Mouse (Mus musculus): ENCODE results near the gene Olfr1451. TPM values are rescaled to one million over a fixed set of nuclear protein-coding genes. Genes with fewer than 3 reads are reported as not detected.
"Not testable (repeated sequence)": the region's sequence is repeated elsewhere in the genome, so short reads cannot be mapped to it uniquely, and the experiment has no call there.

Olfr1451 gene
- not detected in 2 replicates for polyA plus RNA-seq (2012; rRNA removed)

DNA sequence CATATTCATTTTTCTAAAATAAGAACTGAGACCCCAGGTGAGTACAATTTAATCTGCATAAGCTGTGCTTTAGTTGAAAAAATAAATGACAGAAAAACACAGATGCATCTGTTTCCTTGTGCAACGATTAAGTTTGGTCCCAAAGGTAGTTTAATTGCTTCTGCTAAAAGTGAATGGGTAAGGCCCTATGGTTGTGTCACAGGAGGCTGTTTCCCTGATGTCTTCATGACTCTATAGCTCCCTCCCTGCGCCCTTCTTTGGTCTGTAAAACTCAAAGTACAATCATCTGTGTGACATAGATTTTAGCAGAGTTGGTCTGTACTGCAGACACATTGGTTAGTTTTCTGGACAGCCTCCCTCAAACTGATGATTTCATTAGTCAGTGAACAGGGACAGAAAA, at the start of gene Olfr1451:
Gene Olfr1451 (plus strand): TSS at position 301 of the 400 bp plus-strand sequence.
- no peak for TF ChIP-seq POLR2A (IDR thresholded peaks at IDR 0.05; ENCODE audit: borderline replicate concordance, insufficient read depth, low read length)
- DNase-seq: no peak
- no peaks in the 10 kb centered on the region for H3K27me3 ChIP-seq (ENCODE audit: control insufficient read depth, insufficient read depth, low read length)
- H3K4me3 ChIP-seq (replicated peaks; ENCODE audit: insufficient read depth, low read depth, low read length): no peak within 1 kb of the TSS
- H3K4me1 ChIP-seq (ENCODE audit: control insufficient read depth, insufficient read depth, low read length): no peaks in the 10 kb centered on the region
- no peak within 1 kb of the TSS for H3K27ac ChIP-seq (ENCODE audit: insufficient read depth, low read length)
- WGBS: 69% methylated on average over 2 of the region's 2 CpGs

- Histone ChIP-seq H3K27me3 (ENCODE audit: control insufficient read depth, insufficient read depth, low read length) (no peaks in the 10 kb centered on the region), H3K4me1 (ENCODE audit: control insufficient read depth, insufficient read depth, low read length) (no peaks in the 10 kb centered on the region), H3K4me3 (replicated peaks; ENCODE audit: insufficient read depth, low read depth, low read length) (no peak within 1 kb of the TSS), H3K27ac (ENCODE audit: insufficient read depth, low read length) (no peak within 1 kb of the TSS)
- no peak for DNase-seq
- TF ChIP-seq POLR2A (IDR thresholded peaks at IDR 0.05; ENCODE audit: borderline replicate concordance, insufficient read depth, low read length): no peak
- no peak for TF ChIP-seq CTCF (IDR thresholded peaks at IDR 0.05; ENCODE audit: borderline replicate concordance, insufficient read depth, low read depth, low read length)
- WGBS: 86% methylated on average over 1 of the region's 1 CpGs
These were observed 44.9 kb upstream of the Olfr1451 start, which contains the start of gene Olfr1450 for GRCm38 (mm10) chr19:12949958-12950357. Olfr1450 (plus strand) TSS chr19:12950258.

DNA sequence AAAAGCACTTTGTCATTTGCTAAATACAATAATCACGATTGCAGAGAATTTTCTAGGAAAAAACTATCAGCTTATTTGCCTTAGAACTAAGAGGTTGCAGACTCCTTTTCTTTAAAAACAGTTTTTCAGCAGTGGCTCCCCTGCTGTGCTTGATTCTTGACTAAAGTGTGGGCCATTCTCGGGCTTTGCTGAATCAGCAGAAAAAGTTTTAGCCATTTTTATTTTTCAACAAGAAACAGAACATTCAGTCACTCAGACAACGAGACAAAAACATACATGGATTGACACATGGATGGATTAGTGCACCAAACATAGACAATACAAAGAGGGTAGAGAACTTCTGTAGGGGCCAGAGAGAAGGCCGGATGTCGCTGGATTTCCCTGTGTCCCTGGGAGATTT, 24.7 kb upstream of the Olfr1451 start:
- not testable (repeated sequence) for DNase-seq; H3K4me1 ChIP-seq (ENCODE audit: control insufficient read depth, insufficient read depth, low read length); H3K4me3 ChIP-seq (replicated peaks; ENCODE audit: insufficient read depth, low read depth, low read length); H3K27me3 ChIP-seq (ENCODE audit: control insufficient read depth, insufficient read depth, low read length); H3K27ac ChIP-seq (ENCODE audit: insufficient read depth, low read length)
- 77% methylated on average over 5 of the region's 5 CpGs for WGBS

- 93% methylated on average over 4 of the region's 4 CpGs for WGBS
- H3K4me3 ChIP-seq (replicated peaks; ENCODE audit: insufficient read depth, low read depth, low read length); H3K4me1 ChIP-seq (ENCODE audit: control insufficient read depth, insufficient read depth, low read length); H3K27me3 ChIP-seq (ENCODE audit: control insufficient read depth, insufficient read depth, low read length); H3K27ac ChIP-seq (ENCODE audit: insufficient read depth, low read length); DNase-seq: not testable (repeated sequence)
These were observed 2.5 kb upstream of the Olfr1451 start for GRCm38 (mm10) chr19:12992316-12992715.

GRCm38 (mm10) chr19:13028227-13028626, 33.4 kb downstream of the Olfr1451 start, which contains the start of gene Olfr1453:
Olfr1453 (minus strand) TSS chr19:13028327.
- 21% methylated on average over 1 of the region's 1 CpGs for WGBS
- Histone ChIP-seq H3K4me1 (ENCODE audit: control insufficient read depth, insufficient read depth, low read length) (no peaks in the 10 kb centered on the region), H3K27me3 (ENCODE audit: control insufficient read depth, insufficient read depth, low read length) (no peaks in the 10 kb centered on the region), H3K27ac (ENCODE audit: insufficient read depth, low read length) (no peak within 1 kb of the TSS), H3K4me3 (replicated peaks; ENCODE audit: insufficient read depth, low read depth, low read length) (no peak within 1 kb of the TSS)
- TF ChIP-seq CTCF (IDR thresholded peaks at IDR 0.05; ENCODE audit: borderline replicate concordance, insufficient read depth, low read depth, low read length) (no peak), POLR2A (IDR thresholded peaks at IDR 0.05; ENCODE audit: borderline replicate concordance, insufficient read depth, low read length) (no peak)
- DNase-seq: no peak

Other genes with a start within 250 kb of the Olfr1451 start
- 3.8 and 4.5 TPM in 2 replicates for gene Cntf, start 229.4 kb upstream of the Olfr1451 start, polyA plus RNA-seq (2012; rRNA removed)
- gene Zfp91, start 198.9 kb upstream of the Olfr1451 start, polyA plus RNA-seq (2012; rRNA removed): 57.6 TPM in 2 replicates
- gene Lpxn, start 198.8 kb upstream of the Olfr1451 start, polyA plus RNA-seq (2012; rRNA removed): 0.95 and 1.1 TPM in 2 replicates
- gene Gm5244, start 148.3 kb upstream of the Olfr1451 start, polyA plus RNA-seq (2012; rRNA removed): not detected in 2 replicates
- gene Olfr1444, start 137.7 kb upstream of the Olfr1451 start, polyA plus RNA-seq (2012; rRNA removed): not detected in 2 replicates
- not detected in 2 replicates for gene Olfr1445, start 111.2 kb upstream of the Olfr1451 start, polyA plus RNA-seq (2012; rRNA removed)
- gene Olfr1446, start 101.5 kb upstream of the Olfr1451 start, polyA plus RNA-seq (2012; rRNA removed): not detected in 2 replicates
- not detected in 2 replicates for gene Olfr1447, start 91.3 kb upstream of the Olfr1451 start, polyA plus RNA-seq (2012; rRNA removed)
- not detected in 2 replicates for gene Olfr1448, start 70.6 kb upstream of the Olfr1451 start, polyA plus RNA-seq (2012; rRNA removed)
- not detected in 2 replicates for gene Olfr1449, start 64.2 kb upstream of the Olfr1451 start, polyA plus RNA-seq (2012; rRNA removed)
- gene Olfr1450, start 44.8 kb upstream of the Olfr1451 start, polyA plus RNA-seq (2012; rRNA removed): not detected in 2 replicates
- not detected in 2 replicates for gene Olfr1453, start 33.3 kb downstream of the Olfr1451 start, polyA plus RNA-seq (2012; rRNA removed)
- not detected in 2 replicates for gene Olfr1454, start 65.6 kb downstream of the Olfr1451 start, polyA plus RNA-seq (2012; rRNA removed)
- gene Olfr1457, start 102.9 kb downstream of the Olfr1451 start, polyA plus RNA-seq (2012; rRNA removed): not detected in 2 replicates
- not detected in 2 replicates for gene Olfr1458, start 111.8 kb downstream of the Olfr1451 start, polyA plus RNA-seq (2012; rRNA removed)
- gene Olfr1459, start 154.5 kb downstream of the Olfr1451 start, polyA plus RNA-seq (2012; rRNA removed): not detected in 2 replicates
- gene Olfr1461, start 168.0 kb downstream of the Olfr1451 start, polyA plus RNA-seq (2012; rRNA removed): not detected in 2 replicates
- not detected in 2 replicates for gene Olfr1462, start 190.7 kb downstream of the Olfr1451 start, polyA plus RNA-seq (2012; rRNA removed)
- not detected in 2 replicates for gene Olfr1463, start 236.3 kb downstream of the Olfr1451 start, polyA plus RNA-seq (2012; rRNA removed)

Measured in cerebellum, adult 2 months (tissue).